Mouse (Mus musculus) testis, adult 2 months (tissue): ENCODE measurements around the gene Nsmce3. TPM values are rescaled to one million over a fixed set of nuclear protein-coding genes. Genes with fewer than 3 reads are reported as not detected.

ENCODE experiments used
- H3K27ac ChIP-seq: fragments of 200-500 bp; 2 replicates; pipeline ENCODE4 v1.5.1; 2012; ENCODE audit warnings: low read depth, low read length; ENCODE audit not compliant: control insufficient read depth, insufficient read depth
- H3K27me3 ChIP-seq: fragments of 200-500 bp; 2 replicates; pipeline ENCODE4 v1.6.1; 2012; ENCODE audit warnings: mild to moderate bottlenecking, low read length, moderate library complexity; ENCODE audit not compliant: control insufficient read depth, insufficient read depth
- H3K36me3 ChIP-seq: fragments of 200-500 bp; 2 replicates; pipeline ENCODE4 v1.6.1; 2012; ENCODE audit warnings: mild to moderate bottlenecking, low read length; ENCODE audit not compliant: control insufficient read depth, insufficient read depth
- H3K4me1 ChIP-seq: fragments of 200-500 bp; 2 replicates; pipeline ENCODE4 v1.6.1; 2012; ENCODE audit warnings: low read length; ENCODE audit not compliant: control insufficient read depth, insufficient read depth
- H3K4me3 ChIP-seq: fragments of 200-500 bp; 2 replicates; pipeline ENCODE4 v1.5.1; 2012; ENCODE audit warnings: low read depth, mild to moderate bottlenecking, low read length, moderate library complexity, mixed read lengths; ENCODE audit not compliant: control insufficient read depth
- CTCF ChIP-seq: fragments of 200-500 bp; IDR thresholded peaks from 2 replicates; pipeline ENCODE4 v1.5.1; 2012; ENCODE audit warnings: low read depth, mild to moderate bottlenecking, inconsistent platforms, low read length, moderate library complexity; ENCODE audit not compliant: control insufficient read depth, insufficient read depth, insufficient replicate concordance
- POLR2A ChIP-seq: fragments of 200-500 bp; IDR thresholded peaks from 2 replicates; pipeline ENCODE4 v1.6.1; 2012; ENCODE audit warnings: low read depth, mild to moderate bottlenecking, inconsistent platforms, low read length, moderate library complexity; ENCODE audit not compliant: control insufficient read depth
- polyA plus RNA-seq: library from polyadenylated mRNA; depleted of rRNA; stranded (reverse); fragments of >200 nt; gene quantifications from 2 replicates; pipeline ENCODE4 v1.2.3, GENCODE M21; 2012

Nsmce3 gene
- polyA plus RNA-seq, 1 experiment = 3.4 TPM

DNA sequence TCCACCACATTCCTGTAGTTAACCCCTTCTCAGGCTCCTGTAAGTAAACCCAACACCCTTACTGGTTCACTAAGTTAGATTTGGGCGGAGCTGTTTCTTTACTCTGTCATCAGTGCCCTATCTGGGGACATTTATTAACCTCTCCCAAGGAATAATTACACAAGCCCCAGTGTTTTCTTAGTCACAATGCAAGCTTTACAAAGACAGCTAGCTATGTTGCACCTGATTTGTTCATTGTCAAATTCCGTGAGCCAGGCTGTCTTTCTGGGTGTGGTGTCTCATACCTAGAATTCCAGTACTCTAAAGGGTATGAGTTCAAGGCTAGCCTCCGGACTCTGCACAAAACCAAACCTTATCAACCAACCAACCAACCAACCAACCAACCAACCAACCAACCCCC, 32.7 kb upstream of the Nsmce3 start:
- H3K4me3 ChIP-seq = no peak overlapping the region
- TF ChIP-seq CTCF (no peak), POLR2A (no peak)
- no peaks in the 10 kb centered on the region for H3K36me3 ChIP-seq
- H3K27me3 ChIP-seq = no peaks in the 10 kb centered on the region
- H3K27ac ChIP-seq = no peak overlapping the region
- H3K4me1 ChIP-seq = no peaks in the 10 kb centered on the region

DNA sequence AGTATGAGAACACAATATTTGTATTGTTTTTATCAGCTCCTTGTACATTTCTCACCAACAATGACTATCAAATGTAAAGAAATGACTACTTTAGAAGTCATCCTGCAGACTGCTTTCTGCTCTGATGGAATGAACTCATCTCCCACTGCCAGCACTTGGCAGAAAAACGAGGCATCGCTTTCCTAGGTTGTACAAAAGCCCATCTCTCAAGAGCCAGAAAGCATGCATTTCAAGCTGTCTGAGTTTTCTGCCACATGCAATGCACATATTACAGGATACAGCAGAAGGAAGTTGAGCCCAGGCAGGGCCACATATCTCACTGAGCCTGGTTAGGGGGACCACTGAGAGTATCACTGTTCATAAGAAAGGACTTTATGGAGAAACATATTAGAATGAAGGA, 27.5 kb upstream of the Nsmce3 start:
- Histone ChIP-seq H3K36me3 (no peaks in the 10 kb centered on the region), H3K4me3 (no peak overlapping the region), H3K4me1 (no peaks in the 10 kb centered on the region), H3K27ac (no peak overlapping the region), H3K27me3 (no peaks in the 10 kb centered on the region)
- TF ChIP-seq POLR2A (no peak), CTCF (no peak)

GRCm38 (mm10) chr7:64896587-64896986, 23.8 kb upstream of the Nsmce3 start:
- H3K4me1 ChIP-seq = no peaks in the 10 kb centered on the region
- H3K36me3 ChIP-seq = no peaks in the 10 kb centered on the region
- no peak overlapping the region for H3K27ac ChIP-seq
- TF ChIP-seq POLR2A (no peak), CTCF (no peak)
- H3K4me3 ChIP-seq = no peak overlapping the region
- H3K27me3 ChIP-seq = no peaks in the 10 kb centered on the region

DNA sequence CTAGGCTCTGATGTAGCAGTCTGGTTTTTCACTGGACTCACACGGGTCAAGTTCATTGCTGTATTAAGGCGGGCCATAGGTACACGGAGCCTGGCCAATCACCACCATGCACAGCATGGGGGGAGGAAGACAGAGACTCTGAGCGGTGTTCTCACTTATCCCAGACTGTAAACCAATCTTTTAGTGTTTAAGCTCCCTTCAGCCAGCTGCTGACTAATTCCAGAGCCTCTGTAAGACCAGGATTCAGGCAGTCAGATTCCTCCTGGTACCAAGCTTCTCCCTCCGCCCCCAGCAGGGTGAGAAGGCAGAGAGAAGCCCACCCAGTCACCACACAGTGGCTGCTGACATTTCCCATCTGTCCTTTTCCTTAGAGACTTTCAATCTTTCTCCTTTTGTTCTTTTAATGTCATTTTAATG, 22.9 kb upstream of the Nsmce3 start:
- TF ChIP-seq POLR2A (no peak), CTCF (no peak)
- Histone ChIP-seq H3K4me3 (no peak overlapping the region), H3K27ac (no peak overlapping the region), H3K27me3 (no peaks in the 10 kb centered on the region), H3K36me3 (no peaks in the 10 kb centered on the region), H3K4me1 (no peaks in the 10 kb centered on the region)

- Histone ChIP-seq H3K27ac (no peak overlapping the region), H3K4me1 (no peaks in the 10 kb centered on the region), H3K27me3 (no peaks in the 10 kb centered on the region), H3K4me3 (no peak overlapping the region), H3K36me3 (no peaks in the 10 kb centered on the region)
- no peak for TF ChIP-seq POLR2A
- no peak for TF ChIP-seq CTCF
These were observed 18.3 kb upstream of the Nsmce3 start for GRCm38 (mm10) chr7:64891139-64891538.

DNA sequence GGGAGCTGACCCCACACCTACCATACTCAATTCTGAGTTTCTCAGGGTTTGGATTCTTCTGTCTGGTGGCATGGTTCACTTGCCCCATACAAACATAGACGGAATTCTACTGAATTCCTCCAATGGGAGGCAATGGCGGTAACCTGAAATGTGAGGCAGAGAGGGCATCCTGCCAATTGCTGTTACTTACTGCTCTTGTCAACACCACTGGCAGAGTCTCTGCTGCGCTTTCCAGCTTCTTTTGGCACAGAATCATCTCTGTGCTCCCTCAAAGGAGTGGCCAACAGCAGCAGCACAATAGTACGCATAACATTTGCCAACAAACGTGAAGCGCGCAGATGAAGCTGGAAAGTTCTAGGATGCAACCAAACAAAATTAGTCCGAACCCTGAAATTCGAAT, 17.1 kb upstream of the Nsmce3 start:
- TF ChIP-seq POLR2A (no peak), CTCF (no peak)
- Histone ChIP-seq H3K4me1 (no peaks in the 10 kb centered on the region), H3K27ac (no peak overlapping the region), H3K4me3 (no peak overlapping the region), H3K36me3 (no peaks in the 10 kb centered on the region), H3K27me3 (no peaks in the 10 kb centered on the region)

GRCm38 (mm10) chr7:64884187-64884862, 11.5 kb upstream of the Nsmce3 start:
- no peak for TF ChIP-seq POLR2A
- TF ChIP-seq CTCF = no peak
- Histone ChIP-seq H3K27me3 (no peaks in the 10 kb centered on the region), H3K27ac (no peak overlapping the region), H3K36me3 (no peaks in the 10 kb centered on the region), H3K4me3 (no peak overlapping the region), H3K4me1 (no peaks in the 10 kb centered on the region)
